Mouse (Mus musculus): Measurements from ENCODE around the gene Dll4.

DNA sequence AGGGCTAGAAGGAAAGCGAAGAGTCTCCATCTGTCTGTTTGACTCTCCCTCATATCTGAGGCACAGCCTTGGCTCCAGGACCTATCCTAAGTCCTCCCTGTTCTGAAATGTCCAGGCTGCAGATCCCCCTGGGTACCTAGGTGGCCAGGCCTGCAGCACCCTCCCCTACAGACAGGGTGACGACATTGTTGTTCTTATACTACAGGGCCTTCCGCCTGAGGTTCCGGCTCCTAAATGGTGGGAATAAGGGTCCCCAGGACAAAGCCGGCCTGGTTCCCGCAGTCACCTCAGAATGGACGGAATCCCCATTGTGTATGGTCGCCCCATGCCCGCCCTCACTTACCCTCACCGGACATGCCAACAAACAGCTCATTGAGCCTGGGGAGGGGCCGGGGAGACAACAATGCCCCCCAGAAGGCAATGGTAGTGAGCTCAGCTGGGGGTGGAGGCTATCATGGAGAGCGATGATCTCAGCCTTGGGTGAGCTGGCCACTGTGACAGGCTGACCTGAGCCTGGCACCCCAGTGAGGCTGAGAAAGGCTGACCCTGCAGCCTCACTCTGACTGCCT lies 10.8 kb upstream of the Dll4 start:
- TF ChIP-seq POLR2A (IDR thresholded peaks at IDR 0.05; ENCODE audit: extremely low read depth, insufficient read depth, low read length), result no peak
- TF ChIP-seq CTCF (IDR thresholded peaks at IDR 0.05; ENCODE audit: low read depth, low read length), result no peak

Data from liver, adult 2 months (tissue).